Mouse (Mus musculus) limb, embryonic 10.5 days (tissue): Measurements from ENCODE around the gene Plekhg6. TPM values are rescaled to one million over a fixed set of nuclear protein-coding genes. Genes with fewer than 3 reads are reported as not detected.
A peak's percentile ranks its signal among the peaks of the same experiment; 100 is the strongest.

Experiments used
- DNase-seq: peaks from one replicate; pipeline ENCODE4 v3.0.0-alpha.2; 2017; ENCODE audit warnings: low spot score
- H3K27ac ChIP-seq: fragments of 300-500 bp; sonication (generic); 2 replicates; pipeline ENCODE4 v1.5.1; 2016; ENCODE audit warnings: mild to moderate bottlenecking
- H3K27me3 ChIP-seq: fragments of 300-500 bp; sonication (generic); 2 replicates; pipeline ENCODE4 v1.6.1; 2016; ENCODE audit warnings: low read depth, mild to moderate bottlenecking; ENCODE audit not compliant: poor library complexity, severe bottlenecking
- H3K36me3 ChIP-seq: fragments of 300-500 bp; sonication (generic); 2 replicates; pipeline ENCODE4 v1.6.1; 2016; ENCODE audit warnings: mild to moderate bottlenecking, moderate library complexity
- H3K4me1 ChIP-seq: fragments of 300-500 bp; sonication (generic); 2 replicates; pipeline ENCODE4 v1.6.1; 2016
- H3K4me3 ChIP-seq: fragments of 300-500 bp; sonication (generic); 2 replicates; pipeline ENCODE4 v1.5.1; 2016; ENCODE audit warnings: mild to moderate bottlenecking, moderate library complexity
- H3K9me3 ChIP-seq: fragments of 300-500 bp; sonication (generic); replicated peaks from 2 replicates; pipeline ENCODE4 v1.6.1; 2016; ENCODE audit warnings: mild to moderate bottlenecking
- WGBS: fragments of 180-500 bp; shearing (Covaris S2); methylation state at CpG from one replicate; pipeline ENCODE4 v1.1.7; 2016; 5-methylcytosine and 5-hydroxymethylcytosine counted together
- polyA plus RNA-seq: library from polyadenylated mRNA; unstranded; fragments of >200 nt; fragmentation: Nextera tagmentation; extraction: Ambion mirVana; gene quantifications from 2 replicates; pipeline ENCODE4 v1.2.1, GENCODE M21; 2016

Plekhg6 gene
- polyA plus RNA-seq, 1 experiment from 2014 or later: 0.26 TPM

- Histone ChIP-seq H3K4me1 (peaks cover 17% of the 10 kb centered on the region), H3K9me3 (no peaks in the 10 kb centered on the region), H3K36me3 (no peaks in the 10 kb centered on the region), H3K27me3 (peaks cover 41% of the 10 kb centered on the region), H3K4me3 (no peak overlapping the region), H3K27ac (no peak overlapping the region)
- no peak for DNase-seq
- WGBS: 79% methylated on average over 6 of the region's 6 CpGs
Measured at GRCm38 (mm10) chr6:125325337-125325736, 55.3 kb downstream of the Plekhg6 start.

GRCm38 (mm10) chr6:125323547-125323946 is 57.0 kb downstream of the Plekhg6 start:
- 55% methylated on average over 6 of the region's 6 CpGs for WGBS
- Histone ChIP-seq H3K27ac (no peak overlapping the region), H3K27me3 (peaks cover 59% of the 10 kb centered on the region)

GRCm38 (mm10) chr6:125322794-125323193 is 57.8 kb downstream of the Plekhg6 start:
- H3K4me1 ChIP-seq: peaks cover 12% of the 10 kb centered on the region
- 68% methylated on average over 13 of the region's 13 CpGs for WGBS
- H3K27me3 ChIP-seq: peaks cover 62% of the 10 kb centered on the region
- H3K36me3 ChIP-seq: no peaks in the 10 kb centered on the region
- H3K4me3 ChIP-seq: no peak overlapping the region
- no peak for DNase-seq
- H3K27ac ChIP-seq: no peak overlapping the region
- no peaks in the 10 kb centered on the region for H3K9me3 ChIP-seq

More at GRCm38 (mm10) chr6:125323547-125323946, 57.0 kb downstream of the Plekhg6 start:
- H3K4me3 ChIP-seq: no peak overlapping the region
- no peaks in the 10 kb centered on the region for H3K9me3 ChIP-seq
- peaks cover 12% of the 10 kb centered on the region for H3K4me1 ChIP-seq
- H3K36me3 ChIP-seq: no peaks in the 10 kb centered on the region
- DNase-seq: no peak

GRCm38 (mm10) chr6:125321114-125321855 is 59.3 kb downstream of the Plekhg6 start:
- peaks cover 65% of the 10 kb centered on the region for H3K27me3 ChIP-seq
- H3K9me3 ChIP-seq: no peaks in the 10 kb centered on the region
- H3K4me1 ChIP-seq: peaks cover 12% of the 10 kb centered on the region
- no peak overlapping the region for H3K27ac ChIP-seq
- 5% methylated on average over 26 of the region's 26 CpGs for WGBS
- peak overlapping the region; percentile 2; the same call in 1 of the 2 replicates for H3K4me3 ChIP-seq
- DNase-seq: no peak
- H3K36me3 ChIP-seq: no peaks in the 10 kb centered on the region

GRCm38 (mm10) chr6:125320323-125320722 is 60.3 kb downstream of the Plekhg6 start, which contains the start of gene Scnn1a:
Scnn1a (plus strand) TSS chr6:125320659.
- Histone ChIP-seq H3K4me3 (peak within 1 kb of the TSS; percentile 2; the same call in 1 of the 2 replicates), H3K4me1 (peaks cover 12% of the 10 kb centered on the region), H3K27me3 (peaks cover 65% of the 10 kb centered on the region), H3K27ac (no peak within 1 kb of the TSS), H3K9me3 (no peaks in the 10 kb centered on the region), H3K36me3 (no peaks in the 10 kb centered on the region)
- WGBS: 83% methylated on average over 1 of the region's 1 CpGs
- DNase-seq: no peak

- Histone ChIP-seq H3K9me3 (no peaks in the 10 kb centered on the region), H3K4me1 (peaks cover 13% of the 10 kb centered on the region), H3K27ac (no peak overlapping the region), H3K27me3 (peaks cover 64% of the 10 kb centered on the region), H3K4me3 (no peak overlapping the region), H3K36me3 (no peaks in the 10 kb centered on the region)
- DNase-seq: no peak
Measured at GRCm38 (mm10) chr6:125319919-125320296, 60.7 kb downstream of the Plekhg6 start.

- 70% methylated on average over 15 of the region's 15 CpGs for WGBS
Measured at GRCm38 (mm10) chr6:125318981-125319918, 61.3 kb downstream of the Plekhg6 start.

GRCm38 (mm10) chr6:125317077-125317476 is 63.5 kb downstream of the Plekhg6 start:
- DNase-seq: no peak
- 81% methylated on average over 7 of the region's 7 CpGs for WGBS
- Histone ChIP-seq H3K36me3 (peaks cover 5% of the 10 kb centered on the region; the same call in 1 of the 2 replicates), H3K27ac (no peak overlapping the region), H3K4me1 (peaks cover 38% of the 10 kb centered on the region), H3K27me3 (peaks cover 41% of the 10 kb centered on the region), H3K9me3 (no peaks in the 10 kb centered on the region), H3K4me3 (no peak overlapping the region)

More at GRCm38 (mm10) chr6:125318981-125319918, 61.3 kb downstream of the Plekhg6 start:
- H3K36me3 ChIP-seq: no peaks in the 10 kb centered on the region
- no peaks in the 10 kb centered on the region for H3K9me3 ChIP-seq
- no peak overlapping the region for H3K27ac ChIP-seq
- peaks cover 59% of the 10 kb centered on the region for H3K27me3 ChIP-seq
- H3K4me3 ChIP-seq: no peak overlapping the region
- no peak for DNase-seq
- peaks cover 19% of the 10 kb centered on the region for H3K4me1 ChIP-seq

- H3K9me3 ChIP-seq: no peaks in the 10 kb centered on the region
- peaks cover 17% of the 10 kb centered on the region for H3K36me3 ChIP-seq
- peak overlapping the region; percentile 93 for H3K27ac ChIP-seq
- H3K4me3 ChIP-seq: no peak overlapping the region
- no peak for DNase-seq
- WGBS: 71% methylated on average over 6 of the region's 6 CpGs
- peaks cover 18% of the 10 kb centered on the region for H3K27me3 ChIP-seq
- H3K4me1 ChIP-seq: peaks cover 34% of the 10 kb centered on the region
Measured at GRCm38 (mm10) chr6:125314746-125315145, 65.8 kb downstream of the Plekhg6 start.

- Histone ChIP-seq H3K4me1 (peaks cover 39% of the 10 kb centered on the region), H3K27ac (peak overlapping the region; percentile 93), H3K9me3 (no peaks in the 10 kb centered on the region), H3K36me3 (peaks cover 22% of the 10 kb centered on the region), H3K27me3 (peaks cover 12% of the 10 kb centered on the region), H3K4me3 (peak overlapping the region; percentile 56)
- no peak for DNase-seq
- WGBS: 63% methylated on average over 7 of the region's 7 CpGs
Measured at GRCm38 (mm10) chr6:125314231-125314563, 66.4 kb downstream of the Plekhg6 start.

- Histone ChIP-seq H3K9me3 (no peaks in the 10 kb centered on the region), H3K27me3 (peaks cover 7% of the 10 kb centered on the region; the same call in 1 of the 2 replicates), H3K27ac (peak within 1 kb of the TSS; percentile 93), H3K4me3 (peak within 1 kb of the TSS; percentile 56), H3K36me3 (peaks cover 28% of the 10 kb centered on the region), H3K4me1 (peaks cover 45% of the 10 kb centered on the region)
- DNase-seq: peak; percentile 86
- WGBS: under 1% methylated on average over 46 of the region's 46 CpGs
Measured at GRCm38 (mm10) chr6:125313546-125314230, 66.9 kb downstream of the Plekhg6 start, which contains the start of gene Ltbr. Ltbr (minus strand) TSS chr6:125313885.
